Mouse (Mus musculus) hindbrain, embryonic 16.5 days (tissue): ENCODE measurements around the gene Srl. TPM values are rescaled to one million over a fixed set of nuclear protein-coding genes. Genes with fewer than 3 reads are reported as not detected.
"Not testable (repeated sequence)": the region's sequence is repeated elsewhere in the genome, so short reads cannot be mapped to it uniquely, and the experiment has no call there.

ENCODE experiments used
- ATAC-seq: fragments of 200-750 bp; cut with Nextera tagmentation; 2 replicates; pipeline ENCODE4 v1.8.0; 2017; ENCODE audit warnings: moderate TSS enrichment, moderate library complexity
- H3K27ac ChIP-seq: fragments of 300-500 bp; sonication (generic); 2 replicates; pipeline ENCODE4 v1.5.1; 2014; ENCODE audit warnings: low read depth, mild to moderate bottlenecking, control low read depth, low read length, moderate library complexity
- H3K27me3 ChIP-seq: fragments of 300-500 bp; sonication (generic); replicated peaks from 2 replicates; pipeline ENCODE4 v1.6.1; 2014; ENCODE audit warnings: low read length; ENCODE audit not compliant: control insufficient read depth, insufficient read depth
- H3K36me3 ChIP-seq: fragments of 300-500 bp; sonication (generic); 2 replicates; pipeline ENCODE4 v1.6.1; 2014; ENCODE audit warnings: mild to moderate bottlenecking, low read length, moderate library complexity, mixed read lengths; ENCODE audit not compliant: control insufficient read depth, insufficient read depth
- H3K4me1 ChIP-seq: fragments of 300-500 bp; sonication (generic); 2 replicates; pipeline ENCODE4 v1.6.1; 2014; ENCODE audit warnings: low read depth, low read length; ENCODE audit not compliant: control insufficient read depth, insufficient read depth
- H3K4me2 ChIP-seq: fragments of 300-500 bp; sonication (generic); 2 replicates; pipeline ENCODE4 v1.6.1; 2014; ENCODE audit warnings: mild to moderate bottlenecking, low read length, control low read depth, moderate library complexity
- H3K4me3 ChIP-seq: fragments of 300-500 bp; sonication (generic); 2 replicates; pipeline ENCODE4 v1.5.1; 2014; ENCODE audit warnings: mild to moderate bottlenecking, low read length, control low read depth, moderate library complexity
- H3K9ac ChIP-seq: fragments of 300-500 bp; sonication (generic); 2 replicates; pipeline ENCODE4 v1.6.1; 2014; ENCODE audit warnings: low read depth, mild to moderate bottlenecking, control low read depth, low read length, moderate library complexity
- H3K9me3 ChIP-seq: fragments of 300-500 bp; sonication (generic); 2 replicates; pipeline ENCODE4 v1.6.1; 2014; ENCODE audit warnings: mild to moderate bottlenecking, low read length, moderate library complexity; ENCODE audit not compliant: control insufficient read depth
- WGBS: fragments of 180-500 bp; shearing (Covaris S2); extraction: QIAGEN DNeasy Blood & Tissue Kit; methylation state at CpG from one replicate; pipeline ENCODE4 v1.1.7; 2014; 5-methylcytosine and 5-hydroxymethylcytosine counted together
- polyA plus RNA-seq: library from polyadenylated mRNA; unstranded; fragments of >200 nt; fragmentation: Nextera tagmentation; extraction: Ambion mirVana; gene quantifications from 2 replicates; pipeline ENCODE4 v1.2.1, GENCODE M21; 2015

The Srl gene
- polyA plus RNA-seq, 1 experiment from 2014 or later, result 16.3 TPM

- WGBS, result 81% methylated on average over 9 of the region's 9 CpGs
- no peak overlapping the region for H3K9ac ChIP-seq
- H3K4me3 ChIP-seq, result no peak overlapping the region
- no peak overlapping the region for H3K27ac ChIP-seq
- no peak overlapping the region for H3K4me2 ChIP-seq
- peaks cover 5% of the 10 kb centered on the region for H3K4me1 ChIP-seq
- H3K36me3 ChIP-seq, result peaks cover 11% of the 10 kb centered on the region; the same call in 1 of the 2 replicates
- no peak for ATAC-seq
- no peaks in the 10 kb centered on the region for H3K9me3 ChIP-seq
- H3K27me3 ChIP-seq, result no peaks in the 10 kb centered on the region
Observed at GRCm38 (mm10) chr16:4544845-4545244, 3.2 kb upstream of the Srl start.

GRCm38 (mm10) chr16:4543266-4543665 is 1.6 kb upstream of the Srl start:
- Histone ChIP-seq H3K4me2 (no peak overlapping the region), H3K4me1 (peaks cover 5% of the 10 kb centered on the region), H3K4me3 (no peak overlapping the region), H3K27ac (no peak overlapping the region), H3K27me3 (no peaks in the 10 kb centered on the region), H3K9me3 (no peaks in the 10 kb centered on the region), H3K36me3 (peaks cover 5% of the 10 kb centered on the region; the same call in 1 of the 2 replicates), H3K9ac (no peak overlapping the region)
- no peak for ATAC-seq
- WGBS, result 70% methylated on average over 3 of the region's 3 CpGs

GRCm38 (mm10) chr16:4542236-4542774 is 689 bp upstream of the Srl start:
- Histone ChIP-seq H3K9me3 (no peaks in the 10 kb centered on the region), H3K4me3 (peak overlapping the region; percentile 49), H3K9ac (peak overlapping the region; percentile 32; the same call in 1 of the 2 replicates), H3K4me1 (peaks cover 5% of the 10 kb centered on the region), H3K27ac (no peak overlapping the region), H3K4me2 (peak overlapping the region; percentile 61), H3K36me3 (peaks cover 5% of the 10 kb centered on the region; the same call in 1 of the 2 replicates), H3K27me3 (no peaks in the 10 kb centered on the region)
- 46% methylated on average over 7 of the region's 7 CpGs for WGBS
- ATAC-seq, result peak; percentile 34; the same call in 1 of the 2 replicates

DNA sequence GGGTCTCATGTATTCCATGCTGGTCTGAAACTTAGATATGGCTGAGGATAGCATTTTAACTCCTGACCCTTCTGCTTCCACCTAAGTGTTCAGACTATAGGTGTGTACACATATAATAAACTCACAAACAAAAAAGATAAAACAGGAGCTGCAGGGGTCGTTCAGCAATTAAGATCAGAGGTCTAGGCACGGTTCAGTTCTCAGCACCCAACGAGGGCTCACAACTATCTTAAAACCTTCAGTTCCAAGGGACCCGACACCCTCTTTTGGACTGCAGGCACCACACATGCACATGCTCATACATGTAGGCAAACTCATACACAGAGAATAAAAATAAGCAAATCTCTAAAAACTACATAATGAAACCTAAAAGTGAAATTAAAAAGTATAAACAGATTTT is 583 bp downstream of the Srl start:
- H3K27ac ChIP-seq, result no peak overlapping the region; the same call in 1 of the 2 replicates

GRCm38 (mm10) chr16:4540064-4540775 is 1.4 kb downstream of the Srl start:
- WGBS, result 50% methylated on average over 12 of the region's 12 CpGs
- Histone ChIP-seq H3K9ac (no peak overlapping the region), H3K27me3 (no peaks in the 10 kb centered on the region), H3K27ac (no peak overlapping the region), H3K4me3 (no peak overlapping the region), H3K4me2 (no peak overlapping the region), H3K36me3 (peaks cover 2% of the 10 kb centered on the region; the same call in 1 of the 2 replicates), H3K4me1 (peaks cover 5% of the 10 kb centered on the region), H3K9me3 (no peaks in the 10 kb centered on the region)
- no peak for ATAC-seq

More for the DNA sequence above, 583 bp downstream of the Srl start:
- Histone ChIP-seq H3K9me3 (no peaks in the 10 kb centered on the region), H3K27me3 (no peaks in the 10 kb centered on the region), H3K36me3 (peaks cover 5% of the 10 kb centered on the region; the same call in 1 of the 2 replicates), H3K9ac (no peak overlapping the region), H3K4me3 (peak overlapping the region; percentile 49), H3K4me2 (peak overlapping the region; percentile 61), H3K4me1 (peaks cover 5% of the 10 kb centered on the region)
- no peak for ATAC-seq
- 58% methylated on average over 4 of the region's 4 CpGs for WGBS

GRCm38 (mm10) chr16:4539521-4539920 is 2.1 kb downstream of the Srl start:
- no peak overlapping the region for H3K9ac ChIP-seq
- whole genome bisulfite sequencing, result 72% methylated on average over 4 of the region's 4 CpGs
- no peak overlapping the region for H3K4me2 ChIP-seq
- peaks cover 5% of the 10 kb centered on the region for H3K4me1 ChIP-seq
- ATAC-seq, result no peak
- no peak overlapping the region for H3K4me3 ChIP-seq
- no peaks in the 10 kb centered on the region for H3K36me3 ChIP-seq
- H3K9me3 ChIP-seq, result no peaks in the 10 kb centered on the region
- H3K27me3 ChIP-seq, result no peaks in the 10 kb centered on the region
- no peak overlapping the region for H3K27ac ChIP-seq

DNA sequence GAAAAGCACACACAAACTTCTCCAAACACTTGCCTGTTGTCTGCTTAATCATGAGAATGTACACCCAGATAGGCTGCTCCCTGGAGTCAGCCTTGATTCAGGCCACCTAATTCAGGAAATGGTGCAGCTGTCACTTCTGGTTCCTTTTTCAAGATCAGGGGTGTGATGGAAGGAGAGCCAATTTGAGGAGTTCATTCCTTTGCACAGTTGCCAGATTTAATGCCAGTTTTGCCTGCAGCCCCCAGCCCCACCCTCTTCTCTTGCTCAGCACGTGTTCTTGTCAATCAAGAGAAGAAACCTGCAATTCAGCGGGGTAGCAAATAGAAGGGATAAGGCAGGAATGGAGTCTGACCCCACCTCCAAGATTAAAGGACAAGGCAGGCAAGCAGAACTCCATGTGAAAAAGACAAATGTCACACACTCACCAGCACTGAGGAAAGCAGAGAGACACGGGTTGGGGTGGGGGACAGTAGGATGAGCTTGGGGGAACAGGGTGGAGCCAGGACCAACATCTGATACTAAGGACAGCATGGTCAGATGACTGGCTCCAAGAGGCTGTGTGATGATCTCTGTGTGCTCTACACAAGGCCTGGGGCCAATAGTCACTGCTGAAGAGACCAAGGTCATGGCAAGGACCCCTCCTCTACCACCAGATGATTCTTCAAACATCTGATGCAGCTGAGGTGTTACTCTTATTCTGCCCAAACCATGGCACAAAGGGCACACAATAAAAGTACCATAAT is 3.8 kb downstream of the Srl start:
- Histone ChIP-seq H3K27ac (no peak overlapping the region), H3K4me3 (no peak overlapping the region), H3K27me3 (no peaks in the 10 kb centered on the region), H3K9me3 (no peaks in the 10 kb centered on the region), H3K4me1 (peaks cover 5% of the 10 kb centered on the region), H3K36me3 (no peaks in the 10 kb centered on the region), H3K4me2 (no peak overlapping the region), H3K9ac (no peak overlapping the region)
- no peak for ATAC-seq
- WGBS, result 60% methylated on average over 3 of the region's 3 CpGs

GRCm38 (mm10) chr16:4527373-4527772 is 14.2 kb downstream of the Srl start:
- H3K4me1 ChIP-seq, H3K4me2 ChIP-seq: not testable (repeated sequence)
- 94% methylated on average over 12 of the region's 12 CpGs for WGBS

More at GRCm38 (mm10) chr16:4527373-4527772, 14.2 kb downstream of the Srl start:
- not testable (repeated sequence) for ATAC-seq, H3K4me3 ChIP-seq, H3K27me3 ChIP-seq, H3K9me3 ChIP-seq, H3K36me3 ChIP-seq, H3K9ac ChIP-seq, H3K27ac ChIP-seq
